Mouse (Mus musculus): ENCODE data around the gene Dnajc3. TPM values are rescaled to one million over a fixed set of nuclear protein-coding genes. Genes with fewer than 3 reads are reported as not detected.
"Not testable (repeated sequence)": the region's sequence is repeated elsewhere in the genome, so short reads cannot be mapped to it uniquely, and the experiment has no call there.

The Dnajc3 gene
- polyA plus RNA-seq, 1 experiment from 2014 or later = 34.1 TPM

DNA sequence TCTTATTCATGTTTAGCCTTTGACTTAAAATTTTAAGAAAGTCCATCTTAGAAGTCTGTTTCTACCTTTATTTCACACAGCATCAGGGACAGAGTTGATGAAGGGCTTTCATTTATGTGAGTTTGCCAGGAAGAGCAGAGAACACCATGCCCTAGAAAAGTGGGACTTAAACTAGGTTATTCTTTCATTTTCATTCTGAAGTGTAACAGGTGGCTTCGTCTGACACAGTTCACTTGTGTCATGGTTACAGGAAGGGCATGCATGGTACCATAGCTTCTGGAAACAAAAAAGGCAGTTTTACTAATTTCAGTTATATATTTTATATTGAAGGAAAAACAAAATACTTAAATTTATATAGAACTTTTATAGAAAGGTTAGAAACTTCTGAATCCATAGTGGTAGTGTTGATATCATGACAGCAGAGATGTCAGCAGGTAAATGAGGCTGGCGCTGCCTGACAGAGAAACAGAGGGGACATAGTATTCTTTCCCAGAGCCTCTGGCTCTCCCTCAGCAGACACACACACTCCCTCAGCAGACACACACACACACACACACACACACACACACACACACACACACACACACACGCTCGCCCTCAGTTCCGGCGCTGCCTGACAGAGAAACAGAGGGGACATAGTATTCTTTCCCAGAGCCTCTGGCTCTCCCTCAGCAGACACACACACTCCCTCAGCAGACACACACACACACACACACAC lies 44.1 kb downstream of the Dnajc3 start:
- H3K36me3 ChIP-seq (ENCODE audit: control insufficient read depth, insufficient read depth, low read length) = not testable (repeated sequence)
- WGBS = 93% methylated on average over 6 of the region's 6 CpGs

DNA sequence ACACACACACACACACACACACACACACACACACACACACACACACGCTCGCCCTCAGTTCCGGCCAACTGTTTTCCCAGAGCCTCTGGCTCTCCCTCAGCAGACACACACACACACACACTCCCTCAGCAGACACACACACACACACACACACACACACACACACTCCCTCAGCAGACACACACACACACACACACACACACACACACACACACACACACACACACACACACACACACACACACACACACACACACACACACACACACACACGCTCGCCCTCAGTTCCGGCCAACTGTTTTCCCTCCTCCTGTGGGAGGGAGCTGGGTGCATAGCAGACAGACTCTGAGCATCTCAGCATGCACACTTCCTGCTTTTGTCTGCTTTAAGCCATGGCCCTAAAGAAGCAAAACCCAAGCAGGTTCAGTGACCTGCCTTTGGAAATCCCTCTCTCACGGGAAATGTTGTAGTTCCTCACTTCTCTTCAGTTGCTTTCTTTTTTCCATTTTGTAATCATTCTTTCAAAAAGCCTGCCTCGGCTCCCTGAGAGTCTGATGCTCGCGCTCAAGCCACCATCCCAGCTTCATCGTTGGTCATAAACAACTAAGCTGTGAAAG lies 44.8 kb downstream of the Dnajc3 start:
- H3K9me3 ChIP-seq (ENCODE audit: control insufficient read depth, low read length); H3K9ac ChIP-seq (ENCODE audit: low read length); H3K4me1 ChIP-seq (ENCODE audit: control insufficient read depth, insufficient read depth, low read length); DNase-seq (ENCODE audit: low spot score); H3K36me3 ChIP-seq (ENCODE audit: control insufficient read depth, insufficient read depth, low read length); H3K27me3 ChIP-seq (ENCODE audit: control insufficient read depth, insufficient read depth, low read length); ATAC-seq (ENCODE audit: insufficient number of reproducible peaks, low FRiP score, low TSS enrichment, low read depth); H3K4me2 ChIP-seq (ENCODE audit: low read depth, severe bottlenecking); H3K4me3 ChIP-seq (ENCODE audit: low read depth, low read length); H3K27ac ChIP-seq (replicated peaks; ENCODE audit: low read depth, low read length): not testable (repeated sequence)
- WGBS = 93% methylated on average over 11 of the region's 11 CpGs

More for the DNA sequence above, 44.1 kb downstream of the Dnajc3 start:
- not testable (repeated sequence) for H3K27me3 ChIP-seq (ENCODE audit: control insufficient read depth, insufficient read depth, low read length); H3K4me3 ChIP-seq (ENCODE audit: low read depth, low read length); H3K27ac ChIP-seq (replicated peaks; ENCODE audit: low read depth, low read length); ATAC-seq (ENCODE audit: insufficient number of reproducible peaks, low FRiP score, low TSS enrichment, low read depth); H3K9ac ChIP-seq (ENCODE audit: low read length); H3K9me3 ChIP-seq (ENCODE audit: control insufficient read depth, low read length); H3K4me1 ChIP-seq (ENCODE audit: control insufficient read depth, insufficient read depth, low read length); DNase-seq (ENCODE audit: low spot score); H3K4me2 ChIP-seq (ENCODE audit: low read depth, severe bottlenecking)

DNA sequence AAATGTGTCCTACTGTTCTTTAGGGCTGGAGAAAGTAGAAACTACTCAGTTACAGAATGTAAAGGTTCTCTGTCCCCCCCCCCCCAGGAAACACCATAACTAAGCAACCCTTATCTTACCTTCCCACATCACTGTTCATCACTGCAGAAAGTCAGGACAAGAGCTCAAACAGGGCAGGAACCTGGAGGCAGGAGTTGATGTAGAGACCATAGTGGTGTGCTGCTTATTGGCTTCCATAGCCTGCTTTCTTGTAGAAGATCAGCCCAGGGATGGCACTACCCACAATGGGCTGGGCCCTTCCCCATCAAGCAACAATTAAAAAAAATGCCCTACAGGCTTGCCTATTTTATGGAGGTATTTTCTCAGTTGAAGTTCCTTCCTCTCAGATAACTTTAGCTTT lies 45.6 kb downstream of the Dnajc3 start:
- no peak overlapping the region for H3K4me3 ChIP-seq (ENCODE audit: low read depth, low read length)
- H3K4me2 ChIP-seq (ENCODE audit: low read depth, severe bottlenecking) = no peak overlapping the region
- no peak overlapping the region for H3K27ac ChIP-seq (replicated peaks; ENCODE audit: low read depth, low read length)
- no peak overlapping the region for H3K9ac ChIP-seq (ENCODE audit: low read length)
- peaks cover 9% of the 10 kb centered on the region; the same call in 1 of the 2 replicates for H3K36me3 ChIP-seq (ENCODE audit: control insufficient read depth, insufficient read depth, low read length)
- DNase-seq (ENCODE audit: low spot score) (no peak), ATAC-seq (ENCODE audit: insufficient number of reproducible peaks, low FRiP score, low TSS enrichment, low read depth) (no peak)
- H3K4me1 ChIP-seq (ENCODE audit: control insufficient read depth, insufficient read depth, low read length) = no peaks in the 10 kb centered on the region
- no peaks in the 10 kb centered on the region for H3K9me3 ChIP-seq (ENCODE audit: control insufficient read depth, low read length)
- no peaks in the 10 kb centered on the region for H3K27me3 ChIP-seq (ENCODE audit: control insufficient read depth, insufficient read depth, low read length)

GRCm38 (mm10) chr14:118984161-118984560 lies 46.4 kb downstream of the Dnajc3 start:
- Histone ChIP-seq H3K9ac (ENCODE audit: low read length) (no peak overlapping the region), H3K4me2 (ENCODE audit: low read depth, severe bottlenecking) (no peak overlapping the region), H3K4me3 (ENCODE audit: low read depth, low read length) (no peak overlapping the region), H3K9me3 (ENCODE audit: control insufficient read depth, low read length) (no peaks in the 10 kb centered on the region), H3K27ac (replicated peaks; ENCODE audit: low read depth, low read length) (no peak overlapping the region), H3K4me1 (ENCODE audit: control insufficient read depth, insufficient read depth, low read length) (no peaks in the 10 kb centered on the region), H3K27me3 (ENCODE audit: control insufficient read depth, insufficient read depth, low read length) (no peaks in the 10 kb centered on the region), H3K36me3 (ENCODE audit: control insufficient read depth, insufficient read depth, low read length) (peaks cover 9% of the 10 kb centered on the region; the same call in 1 of the 2 replicates)
- 87% methylated on average over 4 of the region's 4 CpGs for WGBS
- no peak for ATAC-seq (ENCODE audit: insufficient number of reproducible peaks, low FRiP score, low TSS enrichment, low read depth)
- DNase-seq (ENCODE audit: low spot score) = no peak

DNA sequence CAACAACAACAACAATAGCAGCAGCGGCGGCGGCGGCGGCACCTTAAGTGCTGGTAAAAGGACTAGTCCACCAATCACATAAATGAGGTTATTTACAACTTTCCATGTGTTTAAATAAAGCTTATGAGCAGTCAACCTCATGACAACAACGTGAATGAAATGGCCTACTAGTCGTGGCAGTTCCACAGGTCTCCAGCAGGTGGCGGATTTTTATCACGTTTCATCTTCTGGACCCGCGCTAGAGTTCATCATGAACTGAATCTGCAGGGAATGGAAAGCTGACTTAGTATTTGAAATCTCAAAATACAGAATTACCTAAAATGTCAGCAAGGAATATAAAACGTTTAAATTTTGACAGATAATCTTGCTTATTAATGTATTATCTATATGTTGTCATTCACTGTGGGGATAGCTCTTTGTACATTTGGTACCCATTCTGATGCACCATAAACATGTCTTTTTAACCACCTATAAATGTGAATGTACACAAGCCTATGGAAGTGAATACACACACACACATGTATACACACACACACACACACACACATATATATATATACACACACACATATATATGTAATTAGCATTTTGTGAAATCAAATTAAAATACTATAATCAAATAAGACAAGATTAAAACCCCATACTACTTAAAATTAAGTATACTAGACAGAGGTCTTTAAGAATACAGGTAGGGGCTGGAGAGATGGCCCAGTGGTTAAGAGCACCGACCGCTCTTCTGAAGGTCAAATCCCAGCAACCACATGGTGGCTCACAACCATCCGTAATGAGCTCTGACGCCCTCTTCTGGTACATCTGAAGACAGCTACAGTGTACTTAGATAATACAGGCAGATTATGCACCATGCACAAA lies 49.1 kb downstream of the Dnajc3 start:
- 0 out of 2 replicates have a peak, but pooled peaks cover 2% of the 10 kb centered on the region for H3K36me3 ChIP-seq (ENCODE audit: control insufficient read depth, insufficient read depth, low read length)
- H3K27me3 ChIP-seq (ENCODE audit: control insufficient read depth, insufficient read depth, low read length) = no peaks in the 10 kb centered on the region
- 41% methylated on average over 16 of the region's 16 CpGs for WGBS
- DNase-seq (ENCODE audit: low spot score) (peak; percentile 83), ATAC-seq (ENCODE audit: insufficient number of reproducible peaks, low FRiP score, low TSS enrichment, low read depth) (no peak)
- no peaks in the 10 kb centered on the region for H3K4me1 ChIP-seq (ENCODE audit: control insufficient read depth, insufficient read depth, low read length)
- no peak overlapping the region for H3K4me2 ChIP-seq (ENCODE audit: low read depth, severe bottlenecking)
- no peak overlapping the region for H3K9ac ChIP-seq (ENCODE audit: low read length)
- no peaks in the 10 kb centered on the region for H3K9me3 ChIP-seq (ENCODE audit: control insufficient read depth, low read length)
- H3K4me3 ChIP-seq (ENCODE audit: low read depth, low read length) = no peak overlapping the region
- no peak overlapping the region for H3K27ac ChIP-seq (replicated peaks; ENCODE audit: low read depth, low read length)

GRCm38 (mm10) chr14:118987523-118988496 lies 50.0 kb downstream of the Dnajc3 start:
- Histone ChIP-seq H3K4me3 (ENCODE audit: low read depth, low read length) (no peak overlapping the region), H3K4me2 (ENCODE audit: low read depth, severe bottlenecking) (no peak overlapping the region), H3K27me3 (ENCODE audit: control insufficient read depth, insufficient read depth, low read length) (no peaks in the 10 kb centered on the region), H3K9me3 (ENCODE audit: control insufficient read depth, low read length) (no peaks in the 10 kb centered on the region), H3K27ac (replicated peaks; ENCODE audit: low read depth, low read length) (no peak overlapping the region), H3K9ac (ENCODE audit: low read length) (no peak overlapping the region), H3K36me3 (ENCODE audit: control insufficient read depth, insufficient read depth, low read length) (peaks cover 4% of the 10 kb centered on the region; the same call in 1 of the 2 replicates), H3K4me1 (ENCODE audit: control insufficient read depth, insufficient read depth, low read length) (no peaks in the 10 kb centered on the region)
- DNase-seq (ENCODE audit: low spot score) (no peak), ATAC-seq (ENCODE audit: insufficient number of reproducible peaks, low FRiP score, low TSS enrichment, low read depth) (no peak)
- WGBS = 51% methylated on average over 13 of the region's 13 CpGs

GRCm38 (mm10) chr14:118995226-118995925 lies 57.6 kb downstream of the Dnajc3 start:
- WGBS = 93% methylated on average over 9 of the region's 9 CpGs
- H3K9ac ChIP-seq (ENCODE audit: low read length) = no peak overlapping the region
- H3K27ac ChIP-seq (replicated peaks; ENCODE audit: low read depth, low read length) = no peak overlapping the region
- peaks cover 2% of the 10 kb centered on the region for H3K36me3 ChIP-seq (ENCODE audit: control insufficient read depth, insufficient read depth, low read length)
- DNase-seq (ENCODE audit: low spot score) (no peak), ATAC-seq (ENCODE audit: insufficient number of reproducible peaks, low FRiP score, low TSS enrichment, low read depth) (no peak)
- H3K4me2 ChIP-seq (ENCODE audit: low read depth, severe bottlenecking) = no peak overlapping the region
- H3K4me1 ChIP-seq (ENCODE audit: control insufficient read depth, insufficient read depth, low read length) = no peaks in the 10 kb centered on the region
- no peaks in the 10 kb centered on the region for H3K9me3 ChIP-seq (ENCODE audit: control insufficient read depth, low read length)
- no peak overlapping the region for H3K4me3 ChIP-seq (ENCODE audit: low read depth, low read length)
- H3K27me3 ChIP-seq (ENCODE audit: control insufficient read depth, insufficient read depth, low read length) = no peaks in the 10 kb centered on the region
